Mouse (Mus musculus): ENCODE data around the gene Fgf4. TPM values are rescaled to one million over a fixed set of nuclear protein-coding genes. Genes with fewer than 3 reads are reported as not detected.
A peak's percentile ranks its signal among the peaks of the same experiment; 100 is the strongest.

Fgf4 gene
- polyA plus RNA-seq (2016; fragmentation: Nextera tagmentation; extraction: Ambion mirVana), result 1.5 and 3.2 TPM in 2 replicates

- no peak for DNase-seq (ENCODE audit: low spot score)
- Histone ChIP-seq H3K4me3 (no peak within 1 kb of the TSS), H3K27ac (no peak within 1 kb of the TSS), H3K36me3 (no peaks in the 10 kb centered on the region), H3K27me3 (ENCODE audit: low read depth, poor library complexity, severe bottlenecking) (peaks cover 59% of the 10 kb centered on the region), H3K4me1 (no peaks in the 10 kb centered on the region), H3K9me3 (replicated peaks) (no peaks in the 10 kb centered on the region)
These were observed at the start of gene Fgf4 for GRCm38 (mm10) chr7:144847067-144847466. Gene Fgf4, plus strand, starts transcription at chr7:144847367.

- DNase-seq (ENCODE audit: low spot score), result peak; percentile 42
- H3K4me1 ChIP-seq, result peaks cover 7% of the 10 kb centered on the region; the same call in 1 of the 2 replicates
- peaks cover 36% of the 10 kb centered on the region for H3K27me3 ChIP-seq (ENCODE audit: low read depth, poor library complexity, severe bottlenecking)
- no peaks in the 10 kb centered on the region for H3K36me3 ChIP-seq
- H3K4me3 ChIP-seq, result no peak overlapping the region
- H3K27ac ChIP-seq, result no peak overlapping the region
- no peaks in the 10 kb centered on the region for H3K9me3 ChIP-seq (replicated peaks)
- 63% methylated on average over 1 of the region's 1 CpGs for WGBS
These were observed 48.7 kb upstream of the Fgf4 start for GRCm38 (mm10) chr7:144798471-144798870.

- H3K9me3 ChIP-seq (replicated peaks), result no peaks in the 10 kb centered on the region
- no peaks in the 10 kb centered on the region for H3K36me3 ChIP-seq
- 63% methylated on average over 6 of the region's 6 CpGs for WGBS
- H3K27ac ChIP-seq, result no peak overlapping the region
- peaks cover 8% of the 10 kb centered on the region for H3K4me1 ChIP-seq
- DNase-seq (ENCODE audit: low spot score), result no peak
- H3K27me3 ChIP-seq (ENCODE audit: low read depth, poor library complexity, severe bottlenecking), result peaks cover 18% of the 10 kb centered on the region; the same call in 1 of the 2 replicates
- H3K4me3 ChIP-seq, result no peak overlapping the region
These were observed 40.1 kb upstream of the Fgf4 start for GRCm38 (mm10) chr7:144807036-144807435.

GRCm38 (mm10) chr7:144807976-144808577 lies 39.1 kb upstream of the Fgf4 start:
- WGBS, result 73% methylated on average over 4 of the region's 4 CpGs
- Histone ChIP-seq H3K9me3 (replicated peaks) (no peaks in the 10 kb centered on the region), H3K36me3 (no peaks in the 10 kb centered on the region), H3K27me3 (ENCODE audit: low read depth, poor library complexity, severe bottlenecking) (peaks cover 9% of the 10 kb centered on the region; the same call in 1 of the 2 replicates), H3K4me1 (peaks cover 8% of the 10 kb centered on the region), H3K27ac (no peak overlapping the region), H3K4me3 (no peak overlapping the region)
- no peak for DNase-seq (ENCODE audit: low spot score)

- no peaks in the 10 kb centered on the region for H3K9me3 ChIP-seq (replicated peaks)
- WGBS, result 40% methylated on average over 4 of the region's 4 CpGs
- peaks cover 14% of the 10 kb centered on the region for H3K4me1 ChIP-seq
- H3K36me3 ChIP-seq, result no peaks in the 10 kb centered on the region
- no peaks in the 10 kb centered on the region for H3K27me3 ChIP-seq (ENCODE audit: low read depth, poor library complexity, severe bottlenecking)
- no peak overlapping the region; the same call in 1 of the 2 replicates for H3K27ac ChIP-seq
- DNase-seq (ENCODE audit: low spot score), result no peak
- H3K4me3 ChIP-seq, result no peak overlapping the region
These were observed 35.6 kb upstream of the Fgf4 start for GRCm38 (mm10) chr7:144811521-144811920.

GRCm38 (mm10) chr7:144821901-144822300 lies 25.3 kb upstream of the Fgf4 start:
- 40% methylated on average over 7 of the region's 7 CpGs for WGBS
- H3K36me3 ChIP-seq, result no peaks in the 10 kb centered on the region
- peaks cover 42% of the 10 kb centered on the region for H3K27me3 ChIP-seq (ENCODE audit: low read depth, poor library complexity, severe bottlenecking)
- H3K27ac ChIP-seq, result no peak overlapping the region
- H3K4me1 ChIP-seq, result no peaks in the 10 kb centered on the region
- DNase-seq (ENCODE audit: low spot score), result no peak
- H3K4me3 ChIP-seq, result no peak overlapping the region
- no peaks in the 10 kb centered on the region for H3K9me3 ChIP-seq (replicated peaks)

GRCm38 (mm10) chr7:144823988-144824387 lies 23.2 kb upstream of the Fgf4 start:
- Histone ChIP-seq H3K27ac (no peak overlapping the region), H3K27me3 (ENCODE audit: low read depth, poor library complexity, severe bottlenecking) (peaks cover 59% of the 10 kb centered on the region), H3K9me3 (replicated peaks) (no peaks in the 10 kb centered on the region), H3K4me3 (no peak overlapping the region), H3K4me1 (no peaks in the 10 kb centered on the region), H3K36me3 (no peaks in the 10 kb centered on the region)
- DNase-seq (ENCODE audit: low spot score), result no peak
- 90% methylated on average over 2 of the region's 2 CpGs for WGBS

GRCm38 (mm10) chr7:144828369-144828768 lies 18.8 kb upstream of the Fgf4 start:
- no peak overlapping the region for H3K27ac ChIP-seq
- H3K4me3 ChIP-seq, result no peak overlapping the region
- 0 out of 2 replicates have a peak, but pooled peaks cover 3% of the 10 kb centered on the region for H3K4me1 ChIP-seq
- H3K9me3 ChIP-seq (replicated peaks), result no peaks in the 10 kb centered on the region
- DNase-seq (ENCODE audit: low spot score), result no peak
- no peaks in the 10 kb centered on the region for H3K36me3 ChIP-seq
- peaks cover 66% of the 10 kb centered on the region for H3K27me3 ChIP-seq (ENCODE audit: low read depth, poor library complexity, severe bottlenecking)
- 80% methylated on average over 11 of the region's 11 CpGs for WGBS

GRCm38 (mm10) chr7:144837891-144838488 lies 9.2 kb upstream of the Fgf4 start, which contains the start of gene Fgf3:
Gene Fgf3, plus strand, starts transcription at chr7:144838083.
- 2% methylated on average over 42 of the region's 43 CpGs for WGBS
- peak; percentile 55 for DNase-seq (ENCODE audit: low spot score)

GRCm38 (mm10) chr7:144838522-144839503 lies 8.4 kb upstream of the Fgf4 start:
- no peak overlapping the region for H3K27ac ChIP-seq
- peak; percentile 68 for DNase-seq (ENCODE audit: low spot score)
- H3K9me3 ChIP-seq (replicated peaks), result no peaks in the 10 kb centered on the region
- H3K27me3 ChIP-seq (ENCODE audit: low read depth, poor library complexity, severe bottlenecking), result peaks cover 96% of the 10 kb centered on the region
- no peaks in the 10 kb centered on the region for H3K36me3 ChIP-seq
- WGBS, result under 1% methylated on average over 94 of the region's 94 CpGs
- H3K4me1 ChIP-seq, result peaks cover 37% of the 10 kb centered on the region
- peak overlapping the region; percentile 45 for H3K4me3 ChIP-seq

More at GRCm38 (mm10) chr7:144837891-144838488, 9.2 kb upstream of the Fgf4 start, which contains the start of gene Fgf3:
- Histone ChIP-seq H3K36me3 (no peaks in the 10 kb centered on the region), H3K27me3 (ENCODE audit: low read depth, poor library complexity, severe bottlenecking) (peaks cover 93% of the 10 kb centered on the region), H3K4me1 (peaks cover 37% of the 10 kb centered on the region), H3K9me3 (replicated peaks) (no peaks in the 10 kb centered on the region), H3K27ac (no peak within 1 kb of the TSS), H3K4me3 (peak within 1 kb of the TSS; percentile 45)

- DNase-seq (ENCODE audit: low spot score), result peak; percentile 58
- Histone ChIP-seq H3K4me3 (no peak overlapping the region), H3K27me3 (ENCODE audit: low read depth, poor library complexity, severe bottlenecking) (peaks cover 63% of the 10 kb centered on the region), H3K36me3 (no peaks in the 10 kb centered on the region), H3K9me3 (replicated peaks) (no peaks in the 10 kb centered on the region), H3K4me1 (no peaks in the 10 kb centered on the region), H3K27ac (no peak overlapping the region)
- WGBS, result 21% methylated on average over 4 of the region's 4 CpGs
These were observed 1.0 kb upstream of the Fgf4 start for GRCm38 (mm10) chr7:144846158-144846557.

- no peak for DNase-seq (ENCODE audit: low spot score)
- no peaks in the 10 kb centered on the region for H3K36me3 ChIP-seq
- H3K9me3 ChIP-seq (replicated peaks), result no peaks in the 10 kb centered on the region
- H3K4me1 ChIP-seq, result no peaks in the 10 kb centered on the region
- peaks cover 43% of the 10 kb centered on the region for H3K27me3 ChIP-seq (ENCODE audit: low read depth, poor library complexity, severe bottlenecking)
- no peak overlapping the region for H3K4me3 ChIP-seq
- H3K27ac ChIP-seq, result no peak overlapping the region
- WGBS, result 66% methylated on average over 3 of the region's 3 CpGs
These were observed 4.2 kb downstream of the Fgf4 start for GRCm38 (mm10) chr7:144851321-144851720.
